Mouse (Mus musculus): Measurements from ENCODE around the gene Stk33.

Stk33 gene

DNA sequence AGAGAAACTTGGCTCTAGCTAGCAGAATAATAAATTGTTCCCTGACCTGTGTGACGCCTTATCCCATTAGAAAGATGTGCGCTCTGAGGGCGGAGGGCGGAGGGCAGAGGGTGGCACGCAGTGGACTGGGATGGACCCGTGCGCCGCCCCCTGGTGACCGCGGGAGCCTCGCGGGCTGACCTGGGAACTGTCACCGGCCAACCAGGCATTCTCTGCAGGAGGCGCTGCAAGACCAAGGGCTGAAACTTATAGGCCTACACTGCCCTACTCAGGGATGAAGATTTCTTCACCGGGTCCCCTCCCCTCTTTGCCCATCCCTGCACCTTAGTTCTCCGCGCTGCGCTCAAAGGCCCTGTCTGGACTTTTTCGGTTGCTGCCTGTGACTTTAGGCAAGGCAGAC lies 197.6 kb downstream of the Stk33 start:
- in situ Hi-C loops (cut with MboI, MseI) = no loop called here

DNA sequence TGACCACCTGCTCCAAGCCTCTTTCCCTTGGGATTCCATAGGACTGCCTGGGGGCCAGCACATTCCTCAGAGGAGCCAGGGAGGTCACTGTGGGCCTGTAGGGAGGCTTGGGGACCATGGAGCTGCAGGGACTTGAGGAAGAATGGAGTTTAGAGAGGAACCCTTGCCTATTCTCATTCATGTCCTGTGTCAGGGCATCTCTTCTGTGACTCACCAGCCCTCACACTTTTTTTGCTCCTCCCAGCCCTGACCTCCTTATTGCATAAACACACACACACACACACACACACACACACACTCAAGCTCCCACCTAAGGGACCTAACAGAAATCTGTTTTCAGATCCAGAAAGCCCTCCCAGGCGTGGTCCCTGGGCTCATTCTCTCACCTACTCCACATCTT lies 199.5 kb downstream of the Stk33 start:
- in situ Hi-C loops (cut with MboI, MseI) = no loop called here

DNA sequence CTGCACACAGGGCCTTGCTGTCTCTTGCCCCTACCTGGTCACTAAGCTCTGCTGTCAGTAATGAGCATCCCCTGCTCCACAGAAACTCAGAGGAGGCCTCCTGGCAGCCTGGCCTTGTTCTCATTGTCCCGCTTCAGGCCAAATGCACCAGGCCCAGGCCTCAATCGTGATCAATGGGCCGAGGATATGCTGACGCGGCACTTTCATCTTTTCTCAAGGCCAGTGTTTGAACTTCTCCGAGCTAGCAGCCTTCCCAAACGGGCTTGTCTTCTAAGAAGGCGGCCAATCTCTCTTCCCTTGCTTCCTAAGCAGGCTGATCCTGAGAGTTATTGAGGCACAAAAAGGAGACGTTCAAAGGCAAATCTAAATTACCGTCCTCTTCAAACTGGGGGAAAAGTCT lies 200.2 kb downstream of the Stk33 start:
- in situ Hi-C loops (cut with MboI, MseI) = no loop called here

DNA sequence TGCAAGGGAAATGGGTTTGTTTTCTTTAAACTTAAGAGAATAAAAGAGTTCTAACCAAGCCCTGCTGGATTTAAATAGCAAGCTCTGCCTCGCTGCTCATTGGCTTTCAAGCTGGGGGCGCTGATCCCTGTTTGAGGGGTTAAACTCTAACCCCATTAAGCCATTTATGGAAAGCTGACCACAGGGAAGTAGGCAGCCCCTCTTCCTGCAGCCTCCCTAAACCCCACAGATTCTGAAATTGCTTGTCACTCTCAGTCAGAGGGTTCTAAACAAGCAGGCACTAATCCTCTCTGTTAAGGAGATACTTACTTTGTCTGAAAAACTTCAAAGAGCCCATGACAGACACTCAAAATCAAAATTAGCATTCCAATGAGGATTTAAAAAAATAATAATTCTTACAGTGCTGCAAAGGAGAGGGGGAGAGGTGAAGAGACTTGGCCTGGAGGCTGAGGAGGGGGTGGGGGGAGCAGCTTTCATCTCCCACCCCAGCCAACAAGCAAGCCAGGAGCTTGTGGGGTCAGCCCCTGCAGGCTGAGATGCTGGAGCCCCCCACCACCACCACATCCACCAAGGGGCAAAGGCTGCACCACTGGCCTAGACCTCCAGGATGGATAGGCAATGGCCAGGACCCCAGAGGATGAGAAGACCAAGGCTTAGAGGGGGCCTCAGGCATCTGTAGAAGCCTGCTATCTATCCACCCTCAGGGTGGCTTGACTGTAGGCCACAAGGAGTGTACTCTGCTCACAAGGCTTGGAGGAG lies 203.8 kb downstream of the Stk33 start:
- in situ Hi-C loops (cut with MboI, MseI) = loop anchor here (5.0 kb wide), 1 partner anchor 98 kb away; no protein-coding TSS in a partner anchor

DNA sequence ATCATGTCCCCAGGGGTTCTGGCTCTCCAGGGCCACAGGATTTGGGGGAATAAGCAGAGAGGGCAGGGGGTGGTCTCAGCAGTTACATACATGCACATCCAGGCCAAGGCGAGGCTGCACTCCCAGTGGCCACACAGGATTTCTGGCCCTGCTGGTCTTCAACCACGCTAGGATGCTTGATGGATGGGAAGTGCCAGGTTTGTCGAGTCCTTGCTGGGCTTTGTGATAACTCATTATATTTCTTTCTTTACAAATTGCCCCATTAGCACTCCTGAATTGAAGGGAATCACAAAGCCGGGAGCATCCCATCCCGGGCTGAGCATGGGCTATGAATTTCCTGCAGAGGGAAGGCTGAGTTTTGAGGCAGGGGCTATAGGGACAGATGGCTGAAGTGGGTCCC lies 204.4 kb downstream of the Stk33 start:
- in situ Hi-C loops (cut with MboI, MseI) = loop anchor here (5.0 kb wide), 1 partner anchor 97 kb away; no protein-coding TSS in a partner anchor

DNA sequence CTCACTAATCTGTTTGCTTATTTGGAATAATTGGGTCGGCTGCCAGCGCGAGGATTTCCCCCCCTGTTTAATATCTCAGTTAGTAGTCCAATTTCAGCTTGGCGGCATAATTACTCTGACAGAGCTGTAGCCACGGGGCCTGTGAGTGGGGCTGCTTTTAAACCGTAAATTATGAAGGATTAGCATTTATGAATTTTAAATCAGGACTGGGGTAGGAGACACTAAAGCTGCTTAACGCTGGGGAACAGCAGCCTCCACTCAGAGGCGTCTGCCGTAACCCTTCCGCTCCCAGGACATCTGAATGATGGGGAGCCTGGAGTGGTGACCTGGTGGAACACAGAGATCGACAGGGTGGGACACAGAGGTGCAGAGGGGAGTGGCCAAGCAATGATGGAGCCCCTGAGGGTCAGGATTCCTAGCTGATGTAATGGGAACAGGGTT lies 207.0 kb downstream of the Stk33 start:
- in situ Hi-C loops (cut with MboI, MseI) = loop anchor here (5.0 kb wide), 1 partner anchor 95 kb away; no protein-coding TSS in a partner anchor

DNA sequence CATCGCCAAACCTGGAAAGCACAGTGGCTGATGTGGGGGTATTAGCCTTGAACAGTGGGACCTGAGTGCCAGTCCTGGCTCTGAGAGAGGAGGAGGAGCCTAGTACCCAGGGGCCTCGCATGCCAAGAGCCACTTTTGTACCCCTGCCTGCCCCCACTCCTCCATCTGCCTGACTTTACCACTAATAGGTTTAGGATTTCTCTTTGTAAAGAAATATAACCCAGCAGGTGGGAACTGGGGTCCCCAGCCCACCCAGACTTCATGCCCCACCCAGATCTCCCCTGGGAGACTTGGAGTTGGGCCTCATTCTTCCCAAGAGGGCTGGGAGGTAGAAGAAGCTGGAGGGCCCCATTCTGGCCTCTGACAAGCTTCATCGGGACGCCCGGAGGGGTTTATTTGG lies 207.6 kb downstream of the Stk33 start:
- in situ Hi-C loops (cut with MboI, MseI) = loop anchor here (5.0 kb wide), 1 partner anchor 94 kb away; no protein-coding TSS in a partner anchor

DNA sequence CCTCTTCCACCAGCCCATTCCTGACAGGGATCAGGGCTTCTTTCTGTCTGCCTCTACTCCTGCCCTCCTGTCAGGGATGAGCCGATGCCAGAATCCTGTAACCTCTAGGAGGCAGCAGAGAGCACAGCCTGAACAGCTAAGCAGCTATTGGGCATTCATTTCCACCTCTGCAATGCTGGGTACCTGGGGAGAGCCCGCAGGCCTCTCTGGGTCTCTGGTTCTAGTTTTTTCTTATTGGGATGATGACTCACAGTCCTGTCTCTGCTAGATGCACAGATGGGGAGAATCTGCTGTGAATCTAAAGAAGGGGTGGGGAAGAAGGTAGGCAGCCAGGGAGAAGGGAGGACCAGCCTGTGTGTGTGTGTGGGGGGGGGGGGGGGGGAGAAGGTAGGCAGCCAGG lies 208.1 kb downstream of the Stk33 start:
- in situ Hi-C loops (cut with MboI, MseI) = loop anchor here (5.0 kb wide), 1 partner anchor 94 kb away; no protein-coding TSS in a partner anchor

Measured in T-helper 1 cell (primary cell).